Mouse (Mus musculus): ENCODE results near the gene Gm21860. TPM values are rescaled to one million over a fixed set of nuclear protein-coding genes. Genes with fewer than 3 reads are reported as not detected.
"Not testable (repeated sequence)": the region's sequence is repeated elsewhere in the genome, so short reads cannot be mapped to it uniquely, and the experiment has no call there.

Gene Gm21860
- polyA plus RNA-seq (2012; rRNA removed) = not detected in 2 replicates
- not detected in 2 replicates for polyA plus RNA-seq (2014; fragmentation: Nextera tagmentation; extraction: Ambion mirVana)

DNA sequence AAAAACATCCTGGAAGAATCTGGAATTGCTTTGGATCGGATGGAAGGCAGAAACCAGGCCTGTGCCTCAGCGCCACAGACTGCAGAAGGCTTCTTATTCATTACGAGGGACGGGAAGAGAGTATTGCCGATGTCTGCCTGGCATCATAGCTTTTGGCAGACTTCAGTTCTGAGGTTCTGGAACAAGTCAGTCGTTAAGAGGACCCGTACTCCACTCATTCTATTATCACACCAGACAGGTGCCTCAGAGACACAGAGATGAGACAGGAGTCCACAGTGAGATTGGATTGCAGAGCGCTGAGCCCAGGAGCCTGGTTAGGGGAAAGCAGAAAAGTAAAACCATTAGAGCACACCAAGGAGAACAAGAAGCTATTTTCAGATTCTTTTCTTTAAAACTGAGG lies at the start of gene Gm21860:
Gene Gm21860, minus strand, starts transcription at position 101 of the 400 bp plus-strand sequence.
- H3K27ac ChIP-seq; H3K9ac ChIP-seq (replicated peaks); H3K4me1 ChIP-seq (replicated peaks; ENCODE audit: control insufficient read depth in 2 of 2, insufficient read depth in 2 of 2, low read length in 1 of 2); H3K36me3 ChIP-seq (replicated peaks; ENCODE audit: control insufficient read depth, insufficient read depth, low read depth); H3K4me2 ChIP-seq (ENCODE audit: low read depth); ATAC-seq (ENCODE audit: insufficient read depth); H3K9me3 ChIP-seq (ENCODE audit: control insufficient read depth, low read length); DNase-seq (ENCODE audit: low read depth in 3 of 3, low spot score in 3 of 3); H3K27me3 ChIP-seq (ENCODE audit: control insufficient read depth, insufficient read depth, low read length); H3K4me3 ChIP-seq (ENCODE audit: insufficient read depth in 1 of 2, low read depth in 2 of 2, low read length in 2 of 2): not testable (repeated sequence)
- no CpG with 5 or more reads among the region's 8 CpGs for WGBS (ENCODE audit: insufficient replicate concordance)

DNA sequence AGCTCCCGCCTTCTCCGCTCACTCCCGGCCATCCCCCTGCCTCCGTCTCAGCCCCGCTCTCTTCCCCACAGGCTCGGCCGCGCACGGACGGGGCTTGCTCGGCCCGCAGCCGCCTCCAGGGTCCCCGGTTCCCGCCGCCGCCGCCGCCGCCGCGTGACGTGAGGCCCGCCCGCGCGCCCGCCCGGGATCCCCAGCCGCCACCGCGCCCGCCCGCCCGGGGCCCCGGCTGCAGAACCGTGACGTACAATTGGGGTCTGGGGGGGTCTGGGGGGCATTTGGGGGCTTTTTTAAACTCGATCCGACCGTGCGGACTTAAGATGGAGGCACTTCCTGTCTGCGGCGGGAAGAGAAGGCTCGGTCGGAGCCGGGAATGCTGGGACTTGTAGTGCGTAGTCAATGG lies 29.8 kb upstream of the Gm21860 start, which contains the start of gene Gm47283:
Gene Gm47283, plus strand, starts transcription at position 301 of the 400 bp plus-strand sequence.
- not testable (repeated sequence) for H3K4me3 ChIP-seq (ENCODE audit: insufficient read depth in 1 of 2, low read depth in 2 of 2, low read length in 2 of 2); ATAC-seq (ENCODE audit: insufficient read depth); H3K36me3 ChIP-seq (replicated peaks; ENCODE audit: control insufficient read depth, insufficient read depth, low read depth); H3K27ac ChIP-seq; H3K4me2 ChIP-seq (ENCODE audit: low read depth); H3K9ac ChIP-seq (replicated peaks); H3K4me1 ChIP-seq (replicated peaks; ENCODE audit: control insufficient read depth in 2 of 2, insufficient read depth in 2 of 2, low read length in 1 of 2); H3K9me3 ChIP-seq (ENCODE audit: control insufficient read depth, low read length); DNase-seq (ENCODE audit: low read depth in 3 of 3, low spot score in 3 of 3); H3K27me3 ChIP-seq (ENCODE audit: control insufficient read depth, insufficient read depth, low read length)
- no CpG with 5 or more reads among the region's 48 CpGs for WGBS (ENCODE audit: insufficient replicate concordance)

DNA sequence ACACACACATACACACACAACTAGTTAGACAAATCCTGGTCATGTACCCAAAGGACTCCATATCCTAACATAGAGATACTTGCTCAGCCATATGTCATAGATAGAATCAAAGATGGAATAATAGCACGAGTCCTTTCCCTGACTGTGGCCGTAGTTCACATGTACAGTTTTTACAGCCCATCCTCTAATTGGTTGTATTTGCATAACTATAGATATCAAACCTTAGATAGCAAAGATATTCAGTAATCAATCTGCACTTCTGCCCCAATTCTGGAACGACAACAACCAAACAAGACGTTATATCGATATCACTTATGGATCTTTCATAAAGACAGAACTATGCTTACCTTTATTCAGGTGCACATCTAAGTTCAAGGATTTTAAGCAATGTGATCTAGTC lies 9.4 kb downstream of the Gm21860 start:
- WGBS (ENCODE audit: insufficient replicate concordance) = 93% methylated on average over 5 of the region's 5 CpGs
- not testable (repeated sequence) for H3K9ac ChIP-seq (replicated peaks); ATAC-seq (ENCODE audit: insufficient read depth)

DNA sequence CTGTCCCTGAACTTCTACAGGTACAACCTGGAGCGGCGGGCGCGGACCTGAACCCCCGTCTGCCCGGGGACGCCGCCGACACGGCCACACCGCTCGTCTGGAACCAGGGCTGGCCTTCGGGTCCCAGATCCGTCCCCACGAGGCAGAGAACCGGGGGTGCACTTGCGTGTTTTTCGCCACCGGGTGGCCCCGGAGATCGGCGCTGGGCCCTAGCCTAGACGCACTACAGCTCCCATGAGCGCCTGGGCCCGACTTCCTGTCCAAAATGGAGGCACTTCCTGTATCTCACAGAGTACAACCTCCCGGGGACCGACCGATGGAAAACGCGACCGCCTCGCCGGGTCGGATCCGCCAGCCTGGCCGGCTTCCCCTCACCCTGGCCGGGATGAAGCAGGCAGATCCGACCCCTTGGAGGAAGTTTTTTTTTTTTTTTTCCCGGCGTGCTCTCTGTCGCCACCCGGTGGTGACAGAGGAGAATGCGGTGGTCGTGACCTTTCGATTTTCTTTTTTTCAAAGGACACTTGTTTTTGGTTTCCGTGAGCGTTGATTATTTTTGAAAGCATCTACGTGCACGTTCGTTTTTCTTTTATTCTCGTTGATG lies 10.1 kb downstream of the Gm21860 start:
- Histone ChIP-seq H3K4me2 (ENCODE audit: low read depth) (peak overlapping the region; percentile 44), H3K36me3 (replicated peaks; ENCODE audit: control insufficient read depth, insufficient read depth, low read depth) (peaks cover 24% of the 10 kb centered on the region), H3K9me3 (ENCODE audit: control insufficient read depth, low read length) (peaks cover 23% of the 10 kb centered on the region), H3K4me3 (ENCODE audit: insufficient read depth in 1 of 2, low read depth in 2 of 2, low read length in 2 of 2) (peak overlapping the region; percentile 12 to 42; a peak in 3 of 4 replicates)
- H3K27me3 ChIP-seq (ENCODE audit: control insufficient read depth, insufficient read depth, low read length); H3K27ac ChIP-seq; H3K9ac ChIP-seq (replicated peaks); H3K4me1 ChIP-seq (replicated peaks; ENCODE audit: control insufficient read depth in 2 of 2, insufficient read depth in 2 of 2, low read length in 1 of 2); DNase-seq (ENCODE audit: low read depth in 3 of 3, low spot score in 3 of 3): not testable (repeated sequence)
- peak; percentile 79 for ATAC-seq (ENCODE audit: insufficient read depth)
- WGBS (ENCODE audit: insufficient replicate concordance) = 40% methylated on average over 51 of the region's 51 CpGs

More for the DNA sequence above, 9.4 kb downstream of the Gm21860 start:
- H3K4me3 ChIP-seq (ENCODE audit: insufficient read depth in 1 of 2, low read depth in 2 of 2, low read length in 2 of 2); H3K27ac ChIP-seq; H3K4me1 ChIP-seq (replicated peaks; ENCODE audit: control insufficient read depth in 2 of 2, insufficient read depth in 2 of 2, low read length in 1 of 2); DNase-seq (ENCODE audit: low read depth in 3 of 3, low spot score in 3 of 3); H3K27me3 ChIP-seq (ENCODE audit: control insufficient read depth, insufficient read depth, low read length); H3K4me2 ChIP-seq (ENCODE audit: low read depth): not testable (repeated sequence)
- H3K36me3 ChIP-seq (replicated peaks; ENCODE audit: control insufficient read depth, insufficient read depth, low read depth) = peaks cover 16% of the 10 kb centered on the region
- H3K9me3 ChIP-seq (ENCODE audit: control insufficient read depth, low read length) = peaks cover 15% of the 10 kb centered on the region

DNA sequence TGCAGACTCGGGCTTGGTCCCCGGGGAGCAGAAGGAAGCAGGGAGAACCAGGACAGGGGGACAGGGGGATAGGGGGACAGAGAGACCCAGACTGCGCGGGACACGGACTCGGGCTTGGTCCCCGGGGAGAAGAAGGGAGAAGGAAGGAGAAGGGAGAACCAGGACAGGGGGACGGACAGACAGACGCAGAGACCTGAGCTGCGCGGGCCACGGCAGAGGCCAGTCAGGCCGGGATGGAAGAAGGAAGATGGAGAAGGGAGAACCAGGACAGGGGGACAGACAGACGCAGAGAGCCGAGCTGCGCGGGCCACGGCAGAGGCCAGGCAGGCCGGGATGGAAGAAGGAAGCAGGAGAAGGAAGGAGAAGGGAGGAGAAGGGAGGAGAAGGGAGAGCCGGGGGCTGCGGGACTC lies 10.8 kb downstream of the Gm21860 start:
- no peaks in the 10 kb centered on the region for H3K27me3 ChIP-seq (ENCODE audit: control insufficient read depth, insufficient read depth, low read length)
- WGBS (ENCODE audit: insufficient replicate concordance) = 73% methylated on average over 14 of the region's 21 CpGs
- ATAC-seq (ENCODE audit: insufficient read depth) (no peak), DNase-seq (ENCODE audit: low read depth in 3 of 3, low spot score in 3 of 3) (no peak)
- H3K9me3 ChIP-seq (ENCODE audit: control insufficient read depth, low read length) = peaks cover 29% of the 10 kb centered on the region
- H3K4me2 ChIP-seq (ENCODE audit: low read depth) = no peak overlapping the region
- H3K4me1 ChIP-seq (replicated peaks; ENCODE audit: control insufficient read depth in 2 of 2, insufficient read depth in 2 of 2, low read length in 1 of 2) = no peaks in the 10 kb centered on the region
- H3K9ac ChIP-seq (replicated peaks) = no peak overlapping the region
- H3K27ac ChIP-seq = no peak overlapping the region
- no peak overlapping the region for H3K4me3 ChIP-seq (ENCODE audit: insufficient read depth in 1 of 2, low read depth in 2 of 2, low read length in 2 of 2)
- TF ChIP-seq CTCF (IDR thresholded peaks at IDR 0.05; ENCODE audit: low read depth) = no peak
- TF ChIP-seq EP300 (IDR thresholded peaks at IDR 0.05; ENCODE audit: low read depth) = no peak
- H3K36me3 ChIP-seq (replicated peaks; ENCODE audit: control insufficient read depth, insufficient read depth, low read depth) = peaks cover 30% of the 10 kb centered on the region

DNA sequence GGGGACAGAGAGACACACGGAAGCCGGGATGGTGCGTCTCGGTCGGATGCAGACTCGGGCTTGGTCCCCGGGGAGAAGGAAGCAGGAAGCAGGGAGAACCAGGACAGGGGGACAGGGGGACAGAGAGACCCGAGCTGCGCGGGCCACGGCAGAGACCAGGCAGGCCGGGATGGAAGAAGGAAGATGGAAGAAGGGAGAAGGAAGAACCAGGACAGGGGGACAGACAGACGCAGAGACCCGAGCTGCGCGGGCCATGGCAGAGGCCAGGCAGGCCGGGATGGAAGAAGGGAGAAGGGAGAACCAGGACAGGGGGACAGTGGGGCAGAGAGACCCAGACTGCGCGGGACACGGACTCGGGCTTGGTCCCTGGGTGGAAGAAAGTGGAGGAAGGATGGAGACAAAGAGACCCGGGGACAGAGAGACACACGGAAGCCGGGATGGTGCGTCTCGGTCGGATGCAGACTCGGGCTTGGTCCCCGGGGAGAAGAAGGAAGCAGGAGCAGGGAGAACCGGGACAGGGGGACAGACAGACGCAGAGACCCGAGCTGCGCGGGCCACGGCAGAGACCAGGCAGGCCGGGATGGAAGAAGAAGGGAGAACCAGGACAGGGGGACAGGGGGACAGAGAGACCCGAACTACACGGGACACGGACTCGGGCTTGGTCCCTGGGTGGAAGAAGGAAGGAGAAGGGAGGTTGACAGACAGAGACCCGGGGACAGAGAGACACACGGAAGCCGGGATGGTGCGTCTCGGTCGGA lies 11.4 kb downstream of the Gm21860 start:
- H3K27ac ChIP-seq; H3K4me2 ChIP-seq (ENCODE audit: low read depth); H3K27me3 ChIP-seq (ENCODE audit: control insufficient read depth, insufficient read depth, low read length); H3K4me1 ChIP-seq (replicated peaks; ENCODE audit: control insufficient read depth in 2 of 2, insufficient read depth in 2 of 2, low read length in 1 of 2); H3K4me3 ChIP-seq (ENCODE audit: insufficient read depth in 1 of 2, low read depth in 2 of 2, low read length in 2 of 2); ATAC-seq (ENCODE audit: insufficient read depth); DNase-seq (ENCODE audit: low read depth in 3 of 3, low spot score in 3 of 3); H3K9ac ChIP-seq (replicated peaks): not testable (repeated sequence)
- WGBS (ENCODE audit: insufficient replicate concordance) = 81% methylated on average over 44 of the region's 46 CpGs
- Histone ChIP-seq H3K9me3 (ENCODE audit: control insufficient read depth, low read length) (peaks cover 35% of the 10 kb centered on the region), H3K36me3 (replicated peaks; ENCODE audit: control insufficient read depth, insufficient read depth, low read depth) (peaks cover 36% of the 10 kb centered on the region)

DNA sequence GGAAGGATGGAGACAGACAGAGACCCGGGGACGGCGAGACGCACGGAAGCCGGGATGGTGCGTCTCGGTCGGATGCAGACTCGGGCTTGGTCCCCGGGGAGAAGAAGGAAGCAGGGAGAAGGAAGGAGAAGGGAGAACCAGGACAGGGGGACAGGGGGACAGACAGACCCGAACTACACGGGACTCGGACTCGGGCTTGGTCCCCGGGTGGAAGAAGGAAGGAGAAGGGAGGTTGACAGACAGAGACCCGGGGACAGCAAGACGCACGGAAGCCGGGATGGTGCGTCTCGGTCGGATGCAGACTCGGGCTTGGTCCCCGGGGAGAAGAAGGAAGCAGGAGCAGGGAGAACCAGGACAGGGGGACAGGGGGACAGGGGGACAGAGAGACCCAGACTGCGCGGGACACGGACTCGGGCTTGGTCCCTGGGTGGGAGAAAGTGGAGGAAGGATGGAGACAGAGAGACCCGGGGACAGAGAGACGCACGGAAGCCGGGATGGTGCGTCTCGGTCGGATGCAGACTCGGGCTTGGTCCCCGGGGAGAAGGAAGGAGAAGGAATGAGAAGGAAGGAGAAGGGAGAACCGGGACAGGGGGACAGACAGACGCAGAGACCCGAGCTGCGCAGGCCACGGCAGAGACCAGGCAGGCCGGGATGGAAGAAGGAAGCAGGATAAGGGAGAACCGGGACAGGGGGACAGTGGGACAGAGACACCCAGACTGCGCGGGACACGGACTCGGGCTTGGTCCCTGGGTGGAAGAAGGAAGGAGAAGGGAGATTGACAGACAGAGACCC lies 12.2 kb downstream of the Gm21860 start:
- H3K4me1 ChIP-seq (replicated peaks; ENCODE audit: control insufficient read depth in 2 of 2, insufficient read depth in 2 of 2, low read length in 1 of 2); H3K4me2 ChIP-seq (ENCODE audit: low read depth); DNase-seq (ENCODE audit: low read depth in 3 of 3, low spot score in 3 of 3); H3K9ac ChIP-seq (replicated peaks); H3K27ac ChIP-seq; H3K4me3 ChIP-seq (ENCODE audit: insufficient read depth in 1 of 2, low read depth in 2 of 2, low read length in 2 of 2); H3K27me3 ChIP-seq (ENCODE audit: control insufficient read depth, insufficient read depth, low read length); ATAC-seq (ENCODE audit: insufficient read depth): not testable (repeated sequence)
- H3K9me3 ChIP-seq (ENCODE audit: control insufficient read depth, low read length) = peaks cover 43% of the 10 kb centered on the region
- H3K36me3 ChIP-seq (replicated peaks; ENCODE audit: control insufficient read depth, insufficient read depth, low read depth) = peaks cover 44% of the 10 kb centered on the region
- 84% methylated on average over 49 of the region's 49 CpGs for WGBS (ENCODE audit: insufficient replicate concordance)

All from liver, embryonic 14.5 days (tissue).